Mouse (Mus musculus) thymus, adult 18-20 months (tissue): ENCODE results near the gene Mrpl23.

Experiments used
- DNase-seq, 2 experiments: peaks; one replicate each; pipeline ENCODE4 v3.0.0; 2022; ENCODE audit warnings: mixed read lengths in 2 of 2

Mrpl23 gene

DNA sequence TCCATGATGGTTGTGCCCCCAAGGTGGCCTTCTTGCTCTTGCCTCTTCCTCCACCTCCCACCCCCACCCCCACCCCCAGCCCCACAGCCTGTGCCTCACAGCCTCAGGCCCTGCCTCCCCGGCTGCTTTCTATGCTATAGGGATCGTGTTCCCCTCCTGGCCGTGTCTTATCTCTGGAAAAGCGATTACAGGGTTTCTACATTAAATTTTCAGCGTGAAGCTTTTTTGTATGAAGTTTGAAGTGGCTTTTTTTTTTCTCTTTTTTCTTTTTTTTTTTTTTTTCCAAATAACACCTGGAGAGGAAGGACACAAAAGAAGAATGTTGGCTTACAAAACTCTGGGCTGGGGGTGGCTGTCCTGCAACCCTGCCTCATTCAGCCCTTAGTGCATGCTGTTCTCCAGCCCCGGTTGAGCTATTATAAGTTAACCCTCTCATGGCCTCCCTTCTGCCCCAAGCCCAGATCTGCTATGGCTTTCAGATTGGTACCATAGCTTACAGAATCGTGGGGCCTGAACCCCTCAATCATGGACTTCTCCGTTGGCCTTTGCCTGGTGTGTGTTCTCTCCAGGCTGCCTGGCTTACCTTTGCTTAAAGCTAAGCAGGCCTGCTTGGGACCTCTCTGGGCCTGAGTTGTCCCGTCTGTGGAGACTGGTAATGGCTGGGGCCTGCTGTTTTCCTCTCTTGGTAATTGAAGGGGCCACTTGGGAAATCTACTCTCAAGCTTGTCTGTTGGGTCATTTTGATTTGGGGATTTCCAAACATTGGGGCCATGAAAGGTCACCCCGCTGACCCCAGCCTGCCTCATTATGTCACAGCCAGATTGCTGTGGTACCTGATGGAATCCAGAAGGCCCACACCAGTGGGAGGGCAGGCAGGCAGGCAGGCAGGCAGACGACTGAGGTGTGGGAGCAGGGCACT, 21.2 kb downstream of the Mrpl23 start:
- DNase-seq, result no peak

DNA sequence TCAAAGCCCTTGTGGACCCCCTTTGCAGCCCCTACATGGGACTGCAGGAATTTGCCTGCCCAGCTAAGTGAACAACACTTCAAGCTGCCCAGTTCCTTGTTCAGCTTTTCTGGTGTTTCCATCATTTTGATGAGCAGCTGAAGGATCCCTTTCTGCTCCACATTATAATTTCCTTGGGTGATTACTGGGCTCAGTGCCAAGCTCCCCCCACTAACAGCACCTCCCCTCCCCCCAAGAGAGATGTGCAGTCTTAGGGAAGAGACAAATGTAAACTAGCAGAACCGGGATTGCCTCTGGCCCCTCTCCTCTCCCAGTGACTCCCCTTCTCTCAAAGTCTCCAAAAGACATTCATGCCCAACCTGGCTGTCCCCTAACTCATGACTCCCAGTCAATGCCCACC, 22.1 kb downstream of the Mrpl23 start:
- DNase-seq, result no peak

DNA sequence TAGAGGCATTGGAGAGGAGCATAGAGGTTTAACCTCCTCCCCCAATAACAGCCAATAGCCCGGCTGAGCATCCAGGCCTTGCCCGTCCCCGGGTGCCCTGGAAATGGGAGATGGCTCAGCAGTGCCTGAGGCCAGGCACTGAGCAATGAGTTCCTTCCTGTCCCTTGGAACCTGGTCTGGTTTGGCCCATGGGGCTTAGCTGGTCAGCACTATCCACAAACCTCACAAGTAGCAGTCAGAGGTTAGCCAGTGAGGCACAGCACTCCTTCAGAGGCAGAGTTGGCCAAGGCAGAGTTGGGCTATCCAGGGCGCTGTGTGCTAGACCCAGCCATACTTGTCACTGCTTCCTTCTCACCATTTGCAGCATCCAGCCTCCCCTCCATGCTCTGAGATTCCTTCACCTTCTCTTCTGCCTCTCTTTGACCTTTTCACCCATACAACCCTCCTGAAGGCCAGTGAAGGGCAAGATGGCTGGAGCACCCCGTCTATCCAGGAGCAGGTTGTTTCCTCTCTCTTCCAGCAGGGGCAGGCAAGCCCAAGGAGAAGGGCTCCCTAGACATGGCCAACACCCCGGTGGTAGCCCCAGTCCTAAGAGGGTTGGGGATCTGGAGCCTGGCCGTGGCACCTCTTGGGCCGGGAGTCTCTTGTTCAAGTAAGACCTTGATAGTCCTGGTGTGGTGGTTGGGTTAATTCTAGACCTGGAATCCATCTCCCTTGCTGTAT, 23.0 kb downstream of the Mrpl23 start:
- no peak for DNase-seq

DNA sequence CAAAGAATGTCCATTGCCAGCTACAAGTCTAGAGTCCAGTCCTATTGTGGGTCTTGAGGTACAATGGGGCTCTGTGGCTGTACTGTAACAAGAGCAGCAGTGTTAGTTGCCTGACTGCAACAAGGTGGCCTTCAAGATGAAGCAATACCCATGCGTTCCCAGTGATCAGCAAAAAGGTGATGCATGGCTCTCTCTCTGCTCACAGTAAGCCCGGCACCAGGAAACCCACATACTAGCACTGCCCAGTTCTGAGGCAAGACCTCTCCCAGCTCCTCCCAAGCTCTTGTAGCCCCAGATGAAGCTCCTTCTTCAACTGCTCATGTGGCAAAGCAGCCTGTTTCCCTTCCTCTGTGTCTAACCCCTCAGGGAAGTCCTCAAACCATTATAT, 23.6 kb downstream of the Mrpl23 start:
- no peak for DNase-seq

DNA sequence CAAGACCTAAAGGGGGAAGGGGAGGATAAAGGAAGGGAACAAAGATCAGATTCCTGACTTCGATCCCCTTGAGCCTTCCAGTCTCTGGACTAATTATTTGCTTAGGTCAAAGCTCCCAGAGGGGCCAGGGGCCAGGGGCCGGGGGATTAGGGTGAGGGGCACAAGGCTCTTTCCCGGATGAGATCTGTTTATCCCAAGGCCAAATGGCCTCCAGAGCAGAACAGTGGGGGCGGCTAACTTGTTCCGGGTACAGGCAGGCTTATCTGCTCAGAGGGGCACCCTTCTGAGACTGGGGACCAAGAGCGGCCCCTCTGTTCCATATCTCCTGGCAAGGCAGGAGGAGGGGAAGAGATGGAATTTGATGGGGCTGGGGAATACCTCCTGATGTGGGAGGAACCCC, 25.2 kb downstream of the Mrpl23 start:
- DNase-seq, result no peak

DNA sequence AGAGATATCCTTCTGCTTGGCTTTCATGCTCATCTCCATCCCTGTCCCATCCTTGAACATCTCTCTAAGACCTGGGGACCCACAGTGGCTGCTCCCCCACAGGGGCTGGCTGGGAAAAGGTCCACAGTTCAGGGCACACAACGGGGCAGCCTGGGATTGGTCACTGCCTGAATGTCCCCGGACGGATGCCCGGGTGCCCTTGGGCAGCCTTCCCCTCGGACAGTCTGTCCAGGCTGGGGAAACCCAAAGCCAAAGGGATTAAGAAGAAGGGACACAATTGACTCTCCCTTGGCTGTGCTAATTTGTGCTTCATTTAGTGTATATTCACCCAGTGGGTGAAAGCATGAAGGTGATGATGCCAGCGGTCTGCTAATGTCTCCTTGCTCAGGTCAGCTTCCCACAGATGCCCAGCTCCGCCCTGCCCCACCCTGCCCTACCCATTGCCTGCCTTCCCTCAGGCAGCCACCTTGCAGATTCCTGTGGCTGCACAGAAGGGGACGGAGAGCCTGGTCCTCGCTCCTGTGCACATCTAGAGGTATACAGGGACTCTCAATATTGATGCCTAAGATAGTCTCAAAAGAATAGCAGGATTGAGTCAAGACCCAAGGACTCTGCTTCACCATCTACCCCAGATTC, 26.1 kb downstream of the Mrpl23 start:
- DNase-seq, result no peak

DNA sequence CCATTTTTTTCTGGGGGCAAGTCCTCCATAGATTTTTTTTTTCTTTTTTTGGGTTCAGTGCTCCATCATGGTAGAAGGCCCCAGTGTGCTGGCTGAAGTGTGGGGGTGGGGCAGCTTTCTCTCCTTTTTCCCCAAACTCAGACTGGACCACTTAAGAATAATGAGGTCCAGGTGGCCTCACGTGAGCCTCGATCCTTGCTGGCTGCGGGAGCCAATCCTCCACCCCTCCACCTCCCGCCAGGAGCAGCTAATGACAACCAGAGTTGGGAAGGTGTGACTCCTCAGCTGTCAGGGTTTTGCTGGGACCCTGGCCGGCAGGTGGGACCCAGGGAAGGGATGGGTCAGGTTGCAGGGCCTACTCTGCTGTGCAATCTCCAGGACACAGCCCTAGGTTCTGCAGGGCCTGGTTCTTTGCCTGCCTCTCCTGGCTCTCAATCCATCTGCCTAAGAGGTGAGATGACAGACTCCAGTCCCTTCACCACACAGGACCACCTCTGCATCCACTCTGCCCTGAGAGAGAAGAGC, 27.2 kb downstream of the Mrpl23 start:
- no peak for DNase-seq

DNA sequence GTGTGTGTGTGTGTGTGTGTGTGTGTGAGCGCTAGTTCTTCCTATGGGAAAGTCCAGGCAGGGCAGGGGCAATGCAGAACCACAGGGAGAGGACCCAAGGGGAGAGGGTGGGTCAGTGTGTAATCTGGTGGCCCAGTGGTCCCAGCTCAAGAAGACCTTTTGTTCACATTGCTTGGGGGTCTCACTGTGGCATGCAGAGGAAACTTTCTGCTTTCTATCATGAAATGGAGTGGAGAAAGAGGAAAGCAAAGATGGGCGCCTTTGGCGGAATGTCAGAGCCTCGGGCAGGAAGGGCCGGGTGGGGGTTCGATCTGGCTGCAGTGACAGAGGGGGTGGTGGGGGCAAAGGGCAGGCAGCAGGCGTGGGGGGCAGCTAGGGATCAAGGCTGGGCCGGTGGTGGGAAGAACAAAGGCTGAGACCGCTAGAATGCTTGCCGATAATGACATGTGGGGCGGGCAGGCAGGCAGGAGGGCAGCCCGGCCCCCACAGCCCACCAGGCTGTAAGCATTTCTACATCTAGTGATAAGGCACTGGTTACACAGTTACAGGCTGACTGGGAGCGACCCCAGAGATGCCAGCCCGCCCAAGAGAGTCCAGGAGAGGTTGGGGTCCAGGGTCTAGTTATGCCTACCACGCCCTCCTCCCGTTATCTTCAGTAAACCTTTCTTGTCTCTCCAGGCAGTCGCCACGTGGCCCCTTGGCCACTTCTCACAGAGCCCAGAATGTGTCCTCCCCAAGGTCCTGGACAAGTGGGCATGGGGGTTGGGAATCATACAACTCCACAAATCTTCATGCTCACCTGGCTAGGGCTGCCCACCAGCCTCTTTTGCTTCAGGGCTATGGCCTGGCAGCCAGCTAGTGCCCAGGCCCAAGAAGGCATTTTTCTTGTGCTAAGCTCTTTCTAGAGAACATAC, 28.7 kb downstream of the Mrpl23 start:
- DNase-seq, result no peak

DNA sequence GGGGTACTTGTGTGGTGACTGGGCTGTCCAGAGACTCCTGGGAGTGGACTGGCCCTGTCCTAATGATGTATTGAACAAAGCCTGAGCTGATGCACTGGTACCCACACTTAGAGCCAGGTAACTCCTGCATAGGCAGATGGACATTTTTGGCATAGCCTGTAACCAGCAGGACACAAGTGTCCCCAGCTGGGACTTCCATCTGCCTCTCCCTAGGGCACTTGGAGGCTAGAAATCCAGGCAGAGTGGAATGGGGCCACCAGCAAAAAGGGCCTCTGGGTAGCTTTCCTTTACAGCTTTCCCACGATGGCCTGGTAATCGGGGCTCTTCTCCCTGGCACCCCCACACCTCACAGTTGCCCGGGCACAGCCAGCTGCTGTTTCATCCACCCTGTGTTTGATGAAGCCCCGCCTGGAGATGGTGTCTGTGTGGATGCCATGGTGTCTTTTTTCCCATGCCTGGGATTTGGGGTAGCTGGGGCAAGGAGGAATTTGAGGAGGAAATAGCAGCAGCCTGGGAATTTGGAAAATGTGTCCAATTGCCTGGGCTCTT, 29.4 kb downstream of the Mrpl23 start:
- no peak for DNase-seq

DNA sequence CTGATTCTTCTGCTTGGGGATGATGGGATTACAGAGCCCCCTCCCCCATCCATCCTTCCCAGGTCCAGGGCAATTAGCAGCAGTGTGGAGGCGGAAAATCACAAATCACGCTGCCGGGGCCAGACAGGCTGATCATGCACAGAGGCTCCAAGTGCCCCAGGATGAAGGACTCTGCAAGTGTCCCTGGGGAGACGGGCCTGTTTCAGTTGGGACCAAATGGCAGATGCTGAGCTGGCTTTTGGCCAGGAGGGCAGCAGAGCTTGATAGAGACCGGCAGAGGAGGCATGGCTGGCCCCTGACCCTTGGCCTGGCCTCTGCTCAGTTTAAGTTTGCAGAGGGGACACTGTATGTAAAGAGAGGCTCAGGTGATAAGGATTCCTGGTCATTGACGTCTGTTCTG, 30.7 kb downstream of the Mrpl23 start:
- DNase-seq, result no peak

DNA sequence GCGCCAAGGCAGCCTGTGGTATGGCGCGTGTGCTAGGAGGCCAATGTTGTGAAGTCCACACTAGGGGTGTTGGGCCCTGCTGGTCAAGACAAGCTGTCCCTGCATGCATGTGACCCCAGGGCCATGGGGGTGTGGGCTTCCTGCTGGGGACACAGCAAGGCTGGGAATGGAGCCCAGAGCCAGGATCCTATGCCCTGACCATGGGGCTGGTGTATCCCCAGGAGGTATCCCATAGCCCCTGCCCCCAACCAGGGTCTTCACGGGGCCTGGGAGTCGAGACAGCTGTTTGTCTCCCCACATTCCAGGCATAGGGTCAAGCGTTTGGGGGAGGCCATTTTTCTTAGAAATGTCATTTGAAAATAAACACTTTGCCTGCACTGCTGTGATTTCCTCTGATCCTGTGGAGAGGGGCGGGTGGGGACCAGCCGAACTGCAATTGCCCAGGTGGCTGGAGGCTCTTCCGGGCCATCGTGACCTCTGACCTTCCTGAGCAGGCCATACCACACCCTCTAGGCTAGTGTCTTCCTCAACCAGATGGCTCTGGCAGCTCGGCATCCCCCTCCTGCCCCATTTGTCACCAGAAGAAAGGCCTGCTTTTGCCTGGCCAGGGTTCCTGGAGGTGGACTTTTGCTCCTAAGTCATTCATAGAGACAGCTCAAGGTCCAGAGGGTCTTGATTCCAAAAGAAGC, 32.6 kb downstream of the Mrpl23 start:
- DNase-seq, result no peak

DNA sequence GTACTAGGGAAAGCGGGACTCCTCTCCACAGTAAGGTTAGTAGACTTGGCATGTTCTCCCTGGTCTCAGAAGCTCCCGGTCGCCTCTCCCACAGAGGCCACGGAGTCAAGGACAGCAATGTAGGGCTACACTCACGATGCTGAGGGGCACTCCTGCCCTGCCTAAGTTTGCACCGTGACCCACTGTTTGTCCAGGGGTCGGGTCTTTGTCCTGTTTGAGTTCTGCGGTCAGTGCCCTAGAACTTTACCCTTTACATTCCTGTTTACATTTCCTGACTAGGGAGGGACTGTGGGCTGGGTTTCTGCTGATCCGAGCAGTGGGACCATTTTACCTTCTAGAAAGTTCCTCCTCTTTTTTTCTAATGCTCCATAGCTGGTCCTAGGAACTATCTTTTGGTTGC, 34.0 kb downstream of the Mrpl23 start:
- DNase-seq, result no peak

DNA sequence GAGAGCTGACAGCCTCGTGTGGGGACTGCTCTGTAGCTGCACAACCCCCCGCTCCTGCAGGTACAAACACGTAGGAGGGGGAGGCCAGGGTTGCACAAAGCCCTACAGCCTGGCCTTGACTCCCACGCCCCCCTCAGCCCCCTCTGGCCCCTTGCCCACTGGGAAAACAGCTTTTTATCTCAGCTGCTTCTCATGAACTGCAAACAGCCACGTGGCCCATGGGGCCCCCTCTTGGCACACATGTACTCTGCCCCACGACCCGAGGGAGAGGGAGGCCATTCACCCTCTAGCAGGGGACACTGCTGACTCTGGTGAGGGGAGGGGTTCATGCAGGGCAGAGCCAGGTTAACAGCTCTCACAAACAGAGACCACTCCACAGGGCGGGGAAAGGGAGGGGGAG, 36.5 kb downstream of the Mrpl23 start:
- DNase-seq, result no peak

DNA sequence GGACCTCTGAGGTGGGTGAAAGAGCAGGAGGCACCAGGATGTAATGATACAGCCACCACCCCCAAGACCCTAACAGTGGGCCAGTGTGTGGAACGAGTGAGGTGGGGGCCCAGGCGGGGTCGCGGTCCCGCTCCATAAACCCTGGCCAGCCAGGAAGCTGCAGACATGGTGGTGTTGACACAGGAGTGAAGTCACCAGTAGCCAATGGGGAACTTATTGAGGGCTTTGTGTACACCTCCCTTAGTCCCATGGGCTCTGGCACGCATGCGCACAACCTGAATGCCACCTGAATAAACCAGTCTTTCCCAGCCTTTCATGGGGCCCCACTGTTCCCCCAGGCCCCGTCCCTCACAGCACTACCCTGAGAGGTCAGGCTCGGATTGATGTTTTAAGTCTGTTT, 38.1 kb downstream of the Mrpl23 start:
- no peak for DNase-seq

DNA sequence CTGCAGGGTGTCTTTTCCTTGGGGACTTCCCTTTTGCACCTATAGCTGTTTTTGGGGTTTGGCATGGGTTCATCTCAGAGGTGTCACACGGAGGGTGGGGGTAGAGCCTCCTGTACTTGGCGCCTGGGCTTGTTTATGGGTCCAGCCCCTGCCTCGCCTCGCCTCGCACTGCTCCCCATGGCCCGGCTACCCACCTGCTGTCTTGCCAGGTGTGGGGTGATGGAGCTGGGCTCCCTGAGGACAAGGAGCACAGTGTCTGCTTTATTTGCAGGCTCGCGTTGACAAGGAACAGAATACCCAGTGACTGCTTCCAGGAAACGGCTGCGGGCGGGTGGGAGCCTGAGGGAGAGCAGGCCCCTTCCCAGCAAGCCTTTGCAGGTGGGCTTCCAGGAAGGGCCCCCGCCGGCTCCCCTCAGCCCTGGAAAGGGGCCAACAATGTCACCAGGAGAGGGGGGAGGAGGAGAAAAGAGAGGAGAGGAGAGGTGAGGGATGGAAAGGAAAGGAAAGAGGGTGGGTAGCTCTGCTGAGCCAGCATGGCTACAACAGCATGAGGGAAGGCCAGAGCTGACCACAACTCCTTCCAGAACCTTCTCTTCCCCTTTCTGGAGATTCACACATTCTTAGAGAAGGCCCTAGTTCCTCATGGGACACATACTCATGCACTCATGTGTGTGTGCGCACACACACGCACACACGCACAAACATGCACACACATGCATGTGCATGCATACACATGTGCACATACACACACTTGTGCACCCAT, 39.2 kb downstream of the Mrpl23 start:
- no peak for DNase-seq

DNA sequence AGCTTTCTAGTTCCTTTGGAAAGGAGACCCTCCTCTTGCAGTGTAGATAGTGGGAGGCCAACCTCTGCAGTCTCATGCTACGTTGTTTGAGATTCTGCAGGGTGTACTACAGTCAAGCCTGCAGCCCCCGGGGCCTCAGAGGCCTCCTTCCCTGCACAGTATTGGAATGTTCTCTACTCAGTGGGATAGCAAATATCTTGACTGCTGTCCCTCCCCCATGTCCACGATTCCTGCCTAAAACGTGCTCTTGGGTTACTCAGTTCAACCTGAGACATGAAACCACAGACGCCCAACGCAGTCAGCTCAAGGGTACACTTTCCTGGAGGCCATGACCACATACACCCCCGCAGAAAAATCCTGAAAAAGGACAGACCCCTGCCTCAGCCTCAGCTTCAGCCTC, 39.9 kb downstream of the Mrpl23 start:
- DNase-seq, result no peak

DNA sequence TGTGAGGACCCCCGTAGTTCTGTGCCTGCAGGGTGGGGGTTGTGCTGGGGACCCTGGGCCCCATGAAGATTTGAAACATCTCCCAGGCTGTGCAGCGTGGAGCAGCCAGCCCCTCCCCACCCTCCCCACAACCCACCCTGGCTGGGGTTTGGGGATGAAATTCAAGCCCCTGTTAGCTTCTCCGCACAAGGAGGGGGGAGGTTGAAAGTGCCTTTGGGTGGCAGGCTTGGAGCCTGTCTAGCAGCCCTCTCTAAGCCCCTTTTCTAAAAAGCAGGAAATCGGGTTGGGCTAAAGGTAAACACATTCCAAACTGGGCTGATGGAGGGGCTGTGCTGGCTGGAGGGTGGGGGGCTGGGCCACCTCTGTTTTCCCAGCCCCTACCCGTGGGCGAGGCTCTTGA, 40.5 kb downstream of the Mrpl23 start:
- no peak for DNase-seq

DNA sequence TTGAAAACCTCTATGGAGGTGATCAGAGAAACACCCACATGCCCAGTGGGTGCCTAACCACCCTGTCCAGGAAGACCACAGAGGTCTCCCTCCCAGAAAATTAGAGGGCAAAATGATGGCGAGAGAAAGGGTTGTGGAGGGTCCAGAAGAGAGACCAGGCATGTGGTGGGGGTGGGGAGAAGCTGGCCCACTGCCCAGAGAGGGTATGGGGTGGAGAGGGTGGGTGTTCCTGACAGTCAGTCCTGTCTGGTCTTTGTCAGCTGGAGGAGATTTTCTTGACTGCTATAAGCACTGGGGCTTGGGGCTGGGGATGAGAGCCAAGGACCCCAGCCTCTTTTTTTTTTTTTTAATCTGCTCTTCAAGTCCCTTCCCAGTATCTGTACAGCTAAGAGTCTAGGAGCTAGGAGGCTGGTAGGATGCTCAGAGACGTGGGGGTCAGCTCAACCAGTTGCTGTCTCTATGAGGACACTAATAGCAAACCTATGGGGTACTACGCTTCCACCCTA, 41.7 kb downstream of the Mrpl23 start:
- DNase-seq, result no peak

DNA sequence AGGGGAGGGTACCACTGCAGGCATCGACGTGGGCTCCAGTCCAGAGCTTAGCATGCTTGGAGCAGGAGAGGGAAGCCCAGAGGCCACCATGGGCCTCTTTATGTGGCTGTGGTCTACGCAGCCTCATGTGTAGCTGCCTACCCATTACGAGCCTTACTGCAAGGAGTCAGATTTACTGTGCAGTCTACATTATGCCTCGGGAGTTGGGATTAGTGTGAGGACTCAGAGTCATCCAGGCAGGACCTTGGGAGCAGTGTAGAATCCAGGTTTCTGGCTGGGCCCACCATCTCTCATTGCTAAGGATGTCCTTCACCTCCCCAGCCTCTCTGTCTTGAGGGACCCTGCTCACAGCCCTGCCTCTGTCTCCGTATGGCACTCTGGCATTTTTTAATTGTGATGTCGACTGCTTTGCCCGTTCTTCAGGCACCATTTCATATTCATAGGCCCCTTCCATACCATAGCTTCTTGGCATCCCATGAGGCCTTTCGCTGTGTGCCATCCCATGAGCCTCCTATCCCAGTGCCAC, 42.4 kb downstream of the Mrpl23 start:
- no peak for DNase-seq

DNA sequence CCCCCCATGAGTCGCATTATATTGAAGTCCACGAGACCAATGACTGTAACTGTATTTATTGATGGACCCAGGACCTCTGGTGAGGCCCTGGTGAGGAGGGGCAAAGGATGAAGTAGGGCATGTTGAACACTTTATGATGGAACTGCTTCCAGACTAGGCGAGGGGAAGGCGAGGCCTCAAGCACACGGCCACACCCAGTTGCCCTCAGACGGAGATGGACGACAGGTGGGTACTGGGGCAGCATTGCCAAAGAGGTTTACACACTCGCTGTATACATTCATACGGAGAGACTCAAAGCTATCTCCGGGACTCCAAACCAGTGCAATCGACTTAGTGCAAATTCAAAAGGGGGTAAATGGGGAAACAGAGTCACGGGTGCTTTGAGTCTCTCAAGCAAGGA, 43.0 kb downstream of the Mrpl23 start:
- DNase-seq, result no peak
